Mouse (Mus musculus): ENCODE data around the gene March1. TPM values are rescaled to one million over a fixed set of nuclear protein-coding genes. Genes with fewer than 3 reads are reported as not detected.

Gene March1
- total and polyA plus RNA-seq, 3 experiments: 0.04 TPM; not detected in 2

- no peak overlapping the region for H3K9ac ChIP-seq (ENCODE audit: control insufficient read depth, low read depth, low read length, poor library complexity, severe bottlenecking)
- H3K9me3 ChIP-seq (replicated peaks; ENCODE audit: insufficient read depth, low read length): no peaks in the 10 kb centered on the region
- no peak overlapping the region for H3K4me3 ChIP-seq (ENCODE audit: control insufficient read depth in 1 of 2, insufficient read depth in 1 of 2, low read depth in 2 of 2, low read length in 2 of 2)
- no peak for TF ChIP-seq BHLHE40 (IDR thresholded peaks at IDR 0.05; ENCODE audit: borderline replicate concordance, low read depth, low read length)
- TF ChIP-seq POLR2A (IDR thresholded peaks at IDR 0.05; ENCODE audit: control insufficient read depth in 1 of 2, insufficient read depth in 1 of 2, low read depth in 1 of 2, low read length in 2 of 2, poor library complexity in 1 of 2): no peak
- no peak for TF ChIP-seq CHD2 (IDR thresholded peaks at IDR 0.05; ENCODE audit: low read length)
- no peak for TF ChIP-seq E2F4 (IDR thresholded peaks at IDR 0.05; ENCODE audit: borderline replicate concordance, low read depth, low read length)
- TF ChIP-seq MAFK (IDR thresholded peaks at IDR 0.05; ENCODE audit: borderline replicate concordance, low read depth, low read length): no peak
- no peak for TF ChIP-seq RCOR1 (IDR thresholded peaks at IDR 0.05; ENCODE audit: low read depth, low read length)
- no peak for TF ChIP-seq ZC3H11A (IDR thresholded peaks at IDR 0.05; ENCODE audit: low read depth, low read length)
- no peak for TF ChIP-seq TCF12 (IDR thresholded peaks at IDR 0.05; ENCODE audit: low read depth, low read length)
- no peak for TF ChIP-seq SIN3A (IDR thresholded peaks at IDR 0.05; ENCODE audit: low read length)
- TF ChIP-seq MEF2A (IDR thresholded peaks at IDR 0.05; ENCODE audit: extremely low read depth, insufficient replicate concordance, low read depth, low read length, poor library complexity, severe bottlenecking): no peak
- TF ChIP-seq USF1 (IDR thresholded peaks at IDR 0.05; ENCODE audit: low read depth, low read length): no peak
- no peak for TF ChIP-seq CHD1 (IDR thresholded peaks at IDR 0.05; ENCODE audit: low read depth, low read length)
- TF ChIP-seq USF2 (IDR thresholded peaks at IDR 0.05; ENCODE audit: borderline replicate concordance in 1 of 2, insufficient read depth in 1 of 2, low read depth in 1 of 2, low read length in 2 of 2): no peak
- no peak for TF ChIP-seq EP300 (IDR thresholded peaks at IDR 0.05; ENCODE audit: low read depth in 1 of 2, low read length in 2 of 2)
- TF ChIP-seq ELF1 (IDR thresholded peaks at IDR 0.05; ENCODE audit: low read depth, low read length): no peak
- no peak for TF ChIP-seq KAT2A (conservative IDR thresholded peaks at IDR 0.05; ENCODE audit: low read depth, low read length)
- no peak for TF ChIP-seq HCFC1 (IDR thresholded peaks at IDR 0.05; ENCODE audit: low read depth, low read length)
- no peak for TF ChIP-seq ZMIZ1 (IDR thresholded peaks at IDR 0.05; ENCODE audit: low read depth, low read length)
- no peak for TF ChIP-seq TBP (IDR thresholded peaks at IDR 0.05; ENCODE audit: low read depth, low read length)
- TF ChIP-seq ZNF384 (IDR thresholded peaks at IDR 0.05; ENCODE audit: low read depth, low read length): no peak
- H3K27me3 ChIP-seq (ENCODE audit: control insufficient read depth in 1 of 2, insufficient read depth in 2 of 2, low read length in 2 of 2): no peaks in the 10 kb centered on the region
- no peak for DNase-seq (ENCODE audit: low read depth, low spot score)
- H3K79me2 ChIP-seq (ENCODE audit: control insufficient read depth, insufficient read depth, low read length, poor library complexity): no peaks in the 10 kb centered on the region
- H3K36me3 ChIP-seq (ENCODE audit: control insufficient read depth in 1 of 2, insufficient read depth in 2 of 2, low read length in 2 of 2): no peaks in the 10 kb centered on the region
- no peaks in the 10 kb centered on the region for H3K4me1 ChIP-seq (ENCODE audit: control insufficient read depth in 1 of 2, insufficient read depth in 2 of 2, low read length in 2 of 2)
- H3K27ac ChIP-seq (ENCODE audit: control insufficient read depth, low read depth, low read length): no peak overlapping the region
Observed at GRCm38 (mm10) chr8:65743066-65743465, 125.4 kb downstream of the March1 start.

- TF ChIP-seq NELFE (IDR thresholded peaks at IDR 0.05; ENCODE audit: low read depth, low read length) (no peak), UBTF (IDR thresholded peaks at IDR 0.05; ENCODE audit: borderline replicate concordance, insufficient read depth, low read depth, low read length) (no peak), POLR2A (IDR thresholded peaks at IDR 0.05; ENCODE audit: control insufficient read depth in 1 of 2, insufficient read depth in 1 of 2, low read depth in 1 of 2, low read length in 2 of 2, poor library complexity in 1 of 2) (no peak), RCOR1 (IDR thresholded peaks at IDR 0.05; ENCODE audit: low read depth, low read length) (no peak), RAD21 (IDR thresholded peaks at IDR 0.05; ENCODE audit: low read depth, low read length) (no peak), CTCF (IDR thresholded peaks at IDR 0.05 in 2 of 3, conservative IDR thresholded peaks at IDR 0.05 in 1 of 3; ENCODE audit: control insufficient read depth in 1 of 3, insufficient read depth in 1 of 3, low read depth in 2 of 3, low read length in 3 of 3, poor library complexity in 1 of 3, severe bottlenecking in 1 of 3) (no peak), GATA1 (IDR thresholded peaks at IDR 0.05; ENCODE audit: low read depth, low read length) (no peak), BHLHE40 (IDR thresholded peaks at IDR 0.05; ENCODE audit: borderline replicate concordance, low read depth, low read length) (no peak), USF2 (IDR thresholded peaks at IDR 0.05; ENCODE audit: borderline replicate concordance in 1 of 2, insufficient read depth in 1 of 2, low read depth in 1 of 2, low read length in 2 of 2) (no peak), ZNF384 (IDR thresholded peaks at IDR 0.05; ENCODE audit: low read depth, low read length) (no peak), ZMIZ1 (IDR thresholded peaks at IDR 0.05; ENCODE audit: low read depth, low read length) (no peak)
- DNase-seq (ENCODE audit: low read depth, low spot score): no peak
- Histone ChIP-seq H3K27me3 (ENCODE audit: control insufficient read depth in 1 of 2, insufficient read depth in 2 of 2, low read length in 2 of 2) (no peaks in the 10 kb centered on the region), H3K4me3 (ENCODE audit: control insufficient read depth in 1 of 2, insufficient read depth in 1 of 2, low read depth in 2 of 2, low read length in 2 of 2) (no peak overlapping the region), H3K36me3 (ENCODE audit: control insufficient read depth in 1 of 2, insufficient read depth in 2 of 2, low read length in 2 of 2) (no peaks in the 10 kb centered on the region), H3K79me2 (ENCODE audit: control insufficient read depth, insufficient read depth, low read length, poor library complexity) (no peaks in the 10 kb centered on the region), H3K4me1 (ENCODE audit: control insufficient read depth in 1 of 2, insufficient read depth in 2 of 2, low read length in 2 of 2) (no peaks in the 10 kb centered on the region), H3K9me3 (replicated peaks; ENCODE audit: insufficient read depth, low read length) (no peaks in the 10 kb centered on the region), H3K27ac (ENCODE audit: control insufficient read depth, low read depth, low read length) (no peak overlapping the region), H3K9ac (ENCODE audit: control insufficient read depth, low read depth, low read length, poor library complexity, severe bottlenecking) (no peak overlapping the region)
Observed at GRCm38 (mm10) chr8:65775815-65776214, 158.1 kb downstream of the March1 start.

Measured in MEL (cell line).